Comparison of ENCODE assay signal across 12 mouse cellular contexts in the genomic region with DNA sequence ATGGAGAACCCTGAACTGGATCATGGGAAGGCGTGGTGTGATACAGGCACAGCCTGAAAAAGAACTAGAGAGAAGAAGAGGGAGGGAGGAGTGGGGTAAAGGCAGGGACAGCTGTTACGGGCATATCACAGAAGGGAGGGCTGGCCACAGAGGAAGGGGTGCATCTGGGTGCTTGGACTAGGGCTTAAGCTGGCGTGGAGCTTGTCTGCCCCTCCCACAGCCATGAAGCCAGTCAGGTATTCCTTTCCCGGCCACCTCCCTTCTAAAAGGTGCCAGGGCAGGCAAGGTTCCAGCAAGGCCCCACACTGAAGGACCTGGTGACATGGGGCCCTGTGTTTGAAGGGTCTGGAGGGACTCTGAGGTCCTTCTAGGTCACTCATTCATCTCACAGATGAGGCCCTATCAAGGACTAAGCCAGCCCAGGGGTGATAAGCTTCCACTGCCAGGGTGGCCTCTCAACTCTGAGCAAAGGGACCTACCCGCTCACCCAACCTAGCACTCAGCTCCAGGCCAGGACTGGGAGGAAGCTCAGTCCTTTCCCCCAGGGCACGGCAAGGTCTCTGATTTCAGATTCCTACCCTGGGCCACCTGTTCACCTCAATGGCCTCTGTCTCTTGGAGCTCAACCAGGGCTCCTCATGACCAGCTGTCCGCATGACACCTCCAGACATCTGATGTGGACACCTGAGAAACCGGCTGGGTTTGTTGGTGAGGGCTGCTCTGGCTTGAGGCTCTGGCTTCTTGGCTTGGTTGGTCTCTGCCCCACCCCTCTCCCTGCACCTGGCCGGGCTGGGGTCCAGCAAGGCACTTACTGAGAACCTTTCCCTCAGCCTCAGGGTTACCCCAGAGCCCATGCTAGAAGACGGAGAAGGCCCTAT. TPM values are rescaled to one million over a fixed set of nuclear protein-coding genes. Genes with fewer than 3 reads are reported as not detected.
DNase-seq lines count a peak whose midpoint lies in the region; ATAC-seq and TF ChIP-seq lines count a peak whose summit lies in the region.
"Had no signal": no experiment of that assay in that cellular context is flagged by ENCODE, and none has a peak within 500 bp of the region (broad histone marks: within the 10 kb centered on the region; RNA-seq: fewer than 3 reads in every experiment).

No protein-coding gene starts in this region.

- 69% methylated on average over 10 of the region's 10 CpGs for WGBS in hindbrain, postnatal 0 days
- 86% methylated on average over 10 of the region's 10 CpGs for WGBS in hindbrain, embryonic 11.5 days
- 76% methylated on average over 10 of the region's 10 CpGs for WGBS in limb, embryonic 10.5 days
- 78% methylated on average over 10 of the region's 10 CpGs for WGBS in liver, embryonic 11.5 days

- H3K9ac ChIP-seq in hindbrain, postnatal 0 days (replicated peaks; ENCODE audit: low read length), result no peak overlapping the region
- H3K9ac ChIP-seq in hindbrain, embryonic 11.5 days (ENCODE audit: low read depth, low read length), result no peak overlapping the region
- H3K9ac ChIP-seq in liver, embryonic 11.5 days (ENCODE audit: low read depth, low read length), result no peak overlapping the region

- H3K4me1 ChIP-seq in hindbrain, postnatal 0 days (ENCODE audit: insufficient read depth, low read length), result peaks cover 15% of the 10 kb centered on the region
- no peaks in the 10 kb centered on the region for H3K4me1 ChIP-seq in hindbrain, embryonic 11.5 days (replicated peaks; ENCODE audit: control insufficient read depth, insufficient read depth, low read length)
- H3K4me1 ChIP-seq in limb, embryonic 10.5 days, result peaks cover 40% of the 10 kb centered on the region
- peaks cover 13% of the 10 kb centered on the region for H3K4me1 ChIP-seq in liver, embryonic 11.5 days (replicated peaks; ENCODE audit: control insufficient read depth, insufficient read depth, low read length)

- H3K36me3 ChIP-seq in hindbrain, postnatal 0 days (ENCODE audit: insufficient read depth, low read length), result no peaks in the 10 kb centered on the region
- no peaks in the 10 kb centered on the region for H3K36me3 ChIP-seq in hindbrain, embryonic 11.5 days (ENCODE audit: control insufficient read depth, insufficient read depth, low read length)
- no peaks in the 10 kb centered on the region for H3K36me3 ChIP-seq in limb, embryonic 10.5 days
- H3K36me3 ChIP-seq in liver, embryonic 11.5 days (ENCODE audit: control insufficient read depth, insufficient read depth, low read length), result no peaks in the 10 kb centered on the region

- no peak overlapping the region for H3K27ac ChIP-seq in hindbrain, postnatal 0 days
- no peak overlapping the region for H3K27ac ChIP-seq in hindbrain, embryonic 11.5 days (ENCODE audit: low read depth, low read length)
- 0 out of 2 replicates have a peak overlapping the region, but pooled peaks have one; percentile 23 for H3K27ac ChIP-seq in limb, embryonic 10.5 days
- no peak overlapping the region for H3K27ac ChIP-seq in liver, embryonic 11.5 days (ENCODE audit: low read depth, low read length)

- no peak overlapping the region for H3K4me2 ChIP-seq in hindbrain, postnatal 0 days (ENCODE audit: low read depth, low read length)
- no peak overlapping the region for H3K4me2 ChIP-seq in hindbrain, embryonic 11.5 days (replicated peaks; ENCODE audit: low read depth, low read length)
- H3K4me2 ChIP-seq in liver, embryonic 11.5 days, result no peak overlapping the region

- no peaks in the 10 kb centered on the region for H3K9me3 ChIP-seq in hindbrain, postnatal 0 days (ENCODE audit: low read length)
- no peaks in the 10 kb centered on the region for H3K9me3 ChIP-seq in hindbrain, embryonic 11.5 days (ENCODE audit: control insufficient read depth, low read length)
- H3K9me3 ChIP-seq in limb, embryonic 10.5 days (replicated peaks), result no peaks in the 10 kb centered on the region
- H3K9me3 ChIP-seq in liver, embryonic 11.5 days (ENCODE audit: control insufficient read depth, low read length), result no peaks in the 10 kb centered on the region

- no peak for TF ChIP-seq CTCF in hindbrain, postnatal 0 days (IDR thresholded peaks at IDR 0.05; ENCODE audit: low read depth)

- DNase-seq in hindbrain, postnatal 0 days (ENCODE audit: low spot score), result no peak
- DNase-seq in hindbrain, embryonic 11.5 days (ENCODE audit: low spot score), result no peak
- DNase-seq in cerebellum, adult 8-10 months, result peak; percentile 66
- DNase-seq in gastrocnemius, adult 8-10 months (ENCODE audit: low spot score in 2 of 2), result peak; percentile 76 to 84
- DNase-seq in limb, embryonic 10.5 days (ENCODE audit: low spot score), result no peak
- DNase-seq in kidney, adult 11 months, result no peak
- DNase-seq in left cerebral cortex, postnatal 14 days (ENCODE audit: low spot score in 2 of 2), result no peak
- no peak for DNase-seq in liver, embryonic 11.5 days (ENCODE audit: low spot score)
- DNase-seq: adrenal gland, postnatal 14 days; kidney, adult 18-20 months; layer of hippocampus, adult 9-11 months; right cerebral cortex, adult 18-20 months had no signal

- ATAC-seq in hindbrain, postnatal 0 days, result 0 out of 2 replicates have a peak, but pooled peaks have one; percentile 36
- no peak for ATAC-seq in hindbrain, embryonic 11.5 days (ENCODE audit: low FRiP score)
- no peak for ATAC-seq in liver, embryonic 11.5 days (replicated peaks; ENCODE audit: low FRiP score)

- H3K27me3 ChIP-seq in hindbrain, postnatal 0 days (ENCODE audit: insufficient read depth, low read length), result no peaks in the 10 kb centered on the region
- H3K27me3 ChIP-seq in hindbrain, embryonic 11.5 days (ENCODE audit: control insufficient read depth, insufficient read depth, low read length), result no peaks in the 10 kb centered on the region
- no peaks in the 10 kb centered on the region for H3K27me3 ChIP-seq in limb, embryonic 10.5 days (ENCODE audit: low read depth, poor library complexity, severe bottlenecking)
- H3K27me3 ChIP-seq in liver, embryonic 11.5 days (replicated peaks; ENCODE audit: control insufficient read depth, insufficient read depth, low read length), result no peaks in the 10 kb centered on the region

- no peak overlapping the region for H3K4me3 ChIP-seq in hindbrain, postnatal 0 days (ENCODE audit: low read length)
- no peak overlapping the region for H3K4me3 ChIP-seq in hindbrain, embryonic 11.5 days (ENCODE audit: low read depth, low read length)
- H3K4me3 ChIP-seq in limb, embryonic 10.5 days, result no peak overlapping the region
- no peak overlapping the region for H3K4me3 ChIP-seq in liver, embryonic 11.5 days (ENCODE audit: low read depth, low read length)

- intact Hi-C loops in left cerebral cortex, postnatal 14 days (cut with DNase I), result no loop called here

RNA-seq across cellular contexts. Expression of gene Selenon, which starts 45.1 kb away (rescaled TPM):
- total RNA-seq in hindbrain, postnatal 0 days (2014; rRNA removed), result 30.4 and 32.7 TPM in 2 replicates
- polyA plus RNA-seq in hindbrain, postnatal 0 days (2015; fragmentation: Nextera tagmentation; extraction: Ambion mirVana), result 10.0 and 11.3 TPM in 2 replicates
- polyA plus RNA-seq in hindbrain, embryonic 11.5 days (2014; fragmentation: Nextera tagmentation; extraction: Ambion mirVana), result 16.7 and 22.7 TPM in 2 replicates
- 1 to 10 TPM; 2.8 to 3.8 (median 3.2) TPM for total RNA-seq in gastrocnemius, adult 8-10 months (2022)
- polyA plus RNA-seq in limb, embryonic 10.5 days (2016; fragmentation: Nextera tagmentation; extraction: Ambion mirVana), result 10.9 and 13.4 TPM in 2 replicates
- 10 to 100 TPM; 19.2 to 20.1 TPM for total RNA-seq in left cerebral cortex, postnatal 14 days (2021)
- polyA plus RNA-seq in liver, embryonic 11.5 days (2014; fragmentation: Nextera tagmentation; extraction: Ambion mirVana), result 12.4 and 13.1 TPM in 2 replicates

Comparison
In these comparisons a context has a peak if more than half of its experiments do, and no peak if none do; other contexts are left out.
1. DNase-seq: peak in cerebellum, adult 8-10 months (single experiment) and gastrocnemius, adult 8-10 months (2 of 2); none in hindbrain, postnatal 0 days (single experiment), hindbrain, embryonic 11.5 days (single experiment), limb, embryonic 10.5 days (single experiment), kidney, adult 11 months (single experiment), left cerebral cortex, postnatal 14 days (0 of 2) and liver, embryonic 11.5 days (single experiment).